ENCODE assay signal across 15 mouse cellular contexts in genomic region chr17:70528196-70529187, GRCm38 (mm10).
DNase-seq lines count a peak whose midpoint lies in the region; ATAC-seq lines count a peak whose summit lies in the region.
"Had no signal": no experiment of that assay in that cellular context is flagged by ENCODE, and none has a peak within 500 bp of the region (broad histone marks: within the 10 kb centered on the region; RNA-seq: fewer than 3 reads in every experiment).

No protein-coding gene starts in this region.

- no peak overlapping the region for H3K27ac ChIP-seq in heart, embryonic 15.5 days
- H3K27ac ChIP-seq: hindbrain, embryonic 15.5 days; liver, embryonic 12.5 days had no signal

- no peak overlapping the region for H3K9ac ChIP-seq in heart, embryonic 15.5 days
- H3K9ac ChIP-seq: hindbrain, embryonic 15.5 days; liver, embryonic 12.5 days had no signal

- intact Hi-C loops in left cerebral cortex, postnatal 4 days (cut with DNase I), result loop anchor here (10.0 kb wide), 1 partner anchor 156 kb away; no protein-coding TSS in a partner anchor
- intact Hi-C loops in left cerebral cortex, postnatal 10 days (cut with DNase I), result loop anchor here (5.0 kb wide), 1 partner anchor 154 kb away; no protein-coding TSS in a partner anchor

- no peak overlapping the region for H3K4me3 ChIP-seq in heart, embryonic 15.5 days
- H3K4me3 ChIP-seq: hindbrain, embryonic 15.5 days; liver, embryonic 12.5 days had no signal

- no peaks in the 10 kb centered on the region; the same call in 1 of the 2 replicates for H3K27me3 ChIP-seq in heart, embryonic 15.5 days
- H3K27me3 ChIP-seq: hindbrain, embryonic 15.5 days; liver, embryonic 12.5 days had no signal

- no peak for ATAC-seq in heart, embryonic 15.5 days (replicated peaks; ENCODE audit: insufficient number of reproducible peaks, insufficient read depth, low FRiP score, low read depth)
- ATAC-seq in activated CD4-positive, CD25-positive, alpha-beta regulatory T cell, adult 4 months, result no peak
- ATAC-seq in CD4-positive, CD25-positive, alpha-beta regulatory T cell, adult 4 months, result no peak
- ATAC-seq: liver, embryonic 12.5 days had no signal

- H3K36me3 ChIP-seq in heart, embryonic 15.5 days, result no peaks in the 10 kb centered on the region
- H3K36me3 ChIP-seq: G1E; hindbrain, embryonic 15.5 days; liver, embryonic 12.5 days had no signal

- DNase-seq in heart, adult 9 months (ENCODE audit: low spot score in 2 of 2), result no peak
- DNase-seq in left cerebral cortex, postnatal 4 days, result peak; percentile 44
- no peak for DNase-seq in left cerebral cortex, postnatal 10 days (ENCODE audit: extremely low spot score in 1 of 2, low spot score in 2 of 2)
- DNase-seq in cerebellum, adult 11 months, result peak; percentile 28
- DNase-seq in cerebellum, postnatal 14 days, result peak; percentile 73 to 83
- DNase-seq: gastrocnemius, postnatal 25 days; kidney, postnatal 36 days; lung, postnatal 10 days; right cerebral cortex, postnatal 14 days had no signal

- WGBS in heart, embryonic 15.5 days, result 35% methylated on average over 7 of the region's 7 CpGs

- 0 out of 2 replicates have a peak overlapping the region, but pooled peaks have one; percentile 13 for H3K4me2 ChIP-seq in heart, embryonic 15.5 days
- H3K4me2 ChIP-seq: hindbrain, embryonic 15.5 days; liver, embryonic 12.5 days had no signal

- peaks cover 8% of the 10 kb centered on the region for H3K4me1 ChIP-seq in heart, embryonic 15.5 days (replicated peaks)
- H3K4me1 ChIP-seq: hindbrain, embryonic 15.5 days; liver, embryonic 12.5 days had no signal

- H3K9me3 ChIP-seq in heart, embryonic 15.5 days (replicated peaks), result no peaks in the 10 kb centered on the region
- H3K9me3 ChIP-seq: hindbrain, embryonic 15.5 days; liver, embryonic 12.5 days had no signal

Comparison
In these comparisons a context has a peak if more than half of its experiments do, and no peak if none do; other contexts are left out.
1. DNase-seq: peak in left cerebral cortex, postnatal 4 days (single experiment), cerebellum, adult 11 months (single experiment) and cerebellum, postnatal 14 days (2 of 2); none in heart, adult 9 months (0 of 2) and left cerebral cortex, postnatal 10 days (0 of 2).